Mouse (Mus musculus): ENCODE results near the gene Cyp27a1. TPM values are rescaled to one million over a fixed set of nuclear protein-coding genes. Genes with fewer than 3 reads are reported as not detected.
A peak's percentile ranks its signal among the peaks of the same experiment; 100 is the strongest.

The Cyp27a1 gene
- polyA plus RNA-seq, 1 experiment: 9.0 TPM

GRCm38 (mm10) chr1:74693891-74694583, 19.3 kb upstream of the Cyp27a1 start:
- Histone ChIP-seq H3K27ac (ENCODE audit: control insufficient read depth, insufficient read depth, low read depth, low read length) (no peak overlapping the region), H3K27me3 (ENCODE audit: control insufficient read depth, insufficient read depth, low read length) (no peaks in the 10 kb centered on the region), H3K36me3 (ENCODE audit: control insufficient read depth, insufficient read depth, low read length) (no peaks in the 10 kb centered on the region; the same call in 1 of the 2 replicates), H3K4me3 (ENCODE audit: control insufficient read depth, low read depth, low read length) (no peak overlapping the region), H3K4me1 (ENCODE audit: control insufficient read depth, insufficient read depth, low read length) (no peaks in the 10 kb centered on the region)
- TF ChIP-seq POLR2A (IDR thresholded peaks at IDR 0.05; ENCODE audit: control insufficient read depth, low read depth, low read length) (no peak), CTCF (IDR thresholded peaks at IDR 0.05; ENCODE audit: control insufficient read depth, insufficient read depth, insufficient replicate concordance, low read depth, low read length) (no peak)

GRCm38 (mm10) chr1:74695836-74696235, 17.5 kb upstream of the Cyp27a1 start:
- TF ChIP-seq CTCF (IDR thresholded peaks at IDR 0.05; ENCODE audit: control insufficient read depth, insufficient read depth, insufficient replicate concordance, low read depth, low read length) (no peak), POLR2A (IDR thresholded peaks at IDR 0.05; ENCODE audit: control insufficient read depth, low read depth, low read length) (no peak)
- no peaks in the 10 kb centered on the region for H3K27me3 ChIP-seq (ENCODE audit: control insufficient read depth, insufficient read depth, low read length)
- no peak overlapping the region for H3K27ac ChIP-seq (ENCODE audit: control insufficient read depth, insufficient read depth, low read depth, low read length)
- H3K4me1 ChIP-seq (ENCODE audit: control insufficient read depth, insufficient read depth, low read length): no peaks in the 10 kb centered on the region
- H3K36me3 ChIP-seq (ENCODE audit: control insufficient read depth, insufficient read depth, low read length): no peaks in the 10 kb centered on the region; the same call in 1 of the 2 replicates
- H3K4me3 ChIP-seq (ENCODE audit: control insufficient read depth, low read depth, low read length): no peak overlapping the region

GRCm38 (mm10) chr1:74697416-74697815, 16.0 kb upstream of the Cyp27a1 start:
- Histone ChIP-seq H3K27me3 (ENCODE audit: control insufficient read depth, insufficient read depth, low read length) (no peaks in the 10 kb centered on the region), H3K4me3 (ENCODE audit: control insufficient read depth, low read depth, low read length) (no peak overlapping the region), H3K27ac (ENCODE audit: control insufficient read depth, insufficient read depth, low read depth, low read length) (peak overlapping the region; percentile 0; the same call in 1 of the 2 replicates), H3K36me3 (ENCODE audit: control insufficient read depth, insufficient read depth, low read length) (no peaks in the 10 kb centered on the region; the same call in 1 of the 2 replicates), H3K4me1 (ENCODE audit: control insufficient read depth, insufficient read depth, low read length) (no peaks in the 10 kb centered on the region)
- no peak for TF ChIP-seq CTCF (IDR thresholded peaks at IDR 0.05; ENCODE audit: control insufficient read depth, insufficient read depth, insufficient replicate concordance, low read depth, low read length)

- Histone ChIP-seq H3K4me3 (ENCODE audit: control insufficient read depth, low read depth, low read length) (no peak overlapping the region), H3K36me3 (ENCODE audit: control insufficient read depth, insufficient read depth, low read length) (no peaks in the 10 kb centered on the region; the same call in 1 of the 2 replicates), H3K27me3 (ENCODE audit: control insufficient read depth, insufficient read depth, low read length) (no peaks in the 10 kb centered on the region), H3K27ac (ENCODE audit: control insufficient read depth, insufficient read depth, low read depth, low read length) (peak overlapping the region; percentile 65; the same call in 1 of the 2 replicates), H3K4me1 (ENCODE audit: control insufficient read depth, insufficient read depth, low read length) (no peaks in the 10 kb centered on the region)
- no peak for TF ChIP-seq POLR2A (IDR thresholded peaks at IDR 0.05; ENCODE audit: control insufficient read depth, low read depth, low read length)
- no peak for TF ChIP-seq CTCF (IDR thresholded peaks at IDR 0.05; ENCODE audit: control insufficient read depth, insufficient read depth, insufficient replicate concordance, low read depth, low read length)
Measured at GRCm38 (mm10) chr1:74698353-74698752, 15.0 kb upstream of the Cyp27a1 start.

DNA sequence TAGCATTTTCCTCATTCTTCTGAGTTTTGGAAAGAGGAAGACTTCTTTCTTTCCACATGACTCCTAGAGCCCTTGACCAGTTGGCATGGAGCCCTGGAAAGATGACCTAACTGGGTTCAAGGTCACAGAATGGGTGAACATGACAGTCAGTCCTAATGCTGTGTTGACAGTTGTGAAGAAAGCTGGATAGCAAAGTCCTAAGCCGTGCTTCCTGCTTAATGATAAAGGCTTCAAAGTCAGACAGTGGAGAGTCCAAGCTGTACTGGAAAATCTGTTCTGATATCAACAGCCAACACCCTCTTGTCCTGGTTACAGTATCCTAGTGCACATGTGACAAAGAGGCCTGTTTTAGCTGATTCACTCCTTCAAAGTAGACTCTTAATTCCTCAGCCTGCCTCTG, 14.6 kb upstream of the Cyp27a1 start:
- TF ChIP-seq CTCF (IDR thresholded peaks at IDR 0.05; ENCODE audit: control insufficient read depth, insufficient read depth, insufficient replicate concordance, low read depth, low read length) (no peak), POLR2A (IDR thresholded peaks at IDR 0.05; ENCODE audit: control insufficient read depth, low read depth, low read length) (no peak)
- no peaks in the 10 kb centered on the region for H3K27me3 ChIP-seq (ENCODE audit: control insufficient read depth, insufficient read depth, low read length)
- H3K36me3 ChIP-seq (ENCODE audit: control insufficient read depth, insufficient read depth, low read length): no peaks in the 10 kb centered on the region; the same call in 1 of the 2 replicates
- no peak overlapping the region for H3K4me3 ChIP-seq (ENCODE audit: control insufficient read depth, low read depth, low read length)
- peak overlapping the region; percentile 84 for H3K27ac ChIP-seq (ENCODE audit: control insufficient read depth, insufficient read depth, low read depth, low read length)
- H3K4me1 ChIP-seq (ENCODE audit: control insufficient read depth, insufficient read depth, low read length): no peaks in the 10 kb centered on the region

DNA sequence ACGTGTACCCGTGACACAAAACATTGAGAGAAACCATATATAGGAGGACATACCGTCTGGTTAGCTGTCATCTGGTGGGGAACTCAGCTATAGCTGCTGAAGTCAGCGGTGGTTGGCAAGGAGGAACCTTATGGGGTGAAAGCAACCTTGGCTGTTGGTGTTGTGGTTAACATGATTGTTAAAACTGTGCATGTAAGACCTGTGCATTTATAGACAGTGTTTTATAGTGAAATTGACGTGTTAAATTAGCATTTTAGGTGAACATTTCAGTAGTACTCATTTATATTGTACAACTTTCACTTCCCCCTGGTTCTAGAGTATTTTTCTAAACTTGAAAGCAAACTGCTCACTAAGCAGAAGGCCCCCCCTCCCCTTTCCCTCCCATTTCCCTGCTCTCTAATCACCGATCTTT, 11.2 kb upstream of the Cyp27a1 start:
- no peak overlapping the region for H3K27ac ChIP-seq (ENCODE audit: control insufficient read depth, insufficient read depth, low read depth, low read length)
- no peaks in the 10 kb centered on the region for H3K27me3 ChIP-seq (ENCODE audit: control insufficient read depth, insufficient read depth, low read length)
- no peak overlapping the region for H3K4me3 ChIP-seq (ENCODE audit: control insufficient read depth, low read depth, low read length)
- H3K36me3 ChIP-seq (ENCODE audit: control insufficient read depth, insufficient read depth, low read length): no peaks in the 10 kb centered on the region; the same call in 1 of the 2 replicates
- TF ChIP-seq CTCF (IDR thresholded peaks at IDR 0.05; ENCODE audit: control insufficient read depth, insufficient read depth, insufficient replicate concordance, low read depth, low read length) (no peak), POLR2A (IDR thresholded peaks at IDR 0.05; ENCODE audit: control insufficient read depth, low read depth, low read length) (no peak)
- no peaks in the 10 kb centered on the region for H3K4me1 ChIP-seq (ENCODE audit: control insufficient read depth, insufficient read depth, low read length)

GRCm38 (mm10) chr1:74704156-74704555, 9.2 kb upstream of the Cyp27a1 start:
- no peak overlapping the region; the same call in 1 of the 2 replicates for H3K27ac ChIP-seq (ENCODE audit: control insufficient read depth, insufficient read depth, low read depth, low read length)
- TF ChIP-seq POLR2A (IDR thresholded peaks at IDR 0.05; ENCODE audit: control insufficient read depth, low read depth, low read length) (no peak), CTCF (IDR thresholded peaks at IDR 0.05; ENCODE audit: control insufficient read depth, insufficient read depth, insufficient replicate concordance, low read depth, low read length) (no peak)

More at GRCm38 (mm10) chr1:74704156-74704555, 9.2 kb upstream of the Cyp27a1 start:
- Histone ChIP-seq H3K4me3 (ENCODE audit: control insufficient read depth, low read depth, low read length) (no peak overlapping the region), H3K36me3 (ENCODE audit: control insufficient read depth, insufficient read depth, low read length) (no peaks in the 10 kb centered on the region), H3K4me1 (ENCODE audit: control insufficient read depth, insufficient read depth, low read length) (no peaks in the 10 kb centered on the region), H3K27me3 (ENCODE audit: control insufficient read depth, insufficient read depth, low read length) (no peaks in the 10 kb centered on the region)

Data from testis, adult 2 months (tissue).